Mouse (Mus musculus): ENCODE results near the gene Mvb12b.

Mvb12b gene

DNA sequence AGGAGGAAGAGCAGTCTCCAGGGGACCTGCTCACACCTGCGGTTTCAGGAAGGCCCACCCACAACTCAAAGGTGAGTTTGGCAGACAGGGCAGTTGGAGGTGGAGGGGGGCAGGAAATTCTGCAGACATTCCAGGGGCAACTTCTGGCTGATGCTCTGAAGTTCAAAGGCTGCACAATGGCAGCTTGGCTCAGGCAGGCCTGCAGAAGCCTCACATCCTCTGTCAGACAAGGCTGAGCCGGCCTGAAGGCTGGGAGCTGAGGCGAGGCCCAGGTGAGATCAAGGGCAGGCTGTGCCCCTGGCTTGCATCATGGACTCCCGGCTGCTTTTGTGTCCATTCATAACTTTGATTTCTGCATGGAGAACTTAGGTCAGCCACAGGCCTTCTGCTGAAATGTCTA is 41.1 kb downstream of the Mvb12b start:
- DNase-seq (ENCODE audit: low spot score) = no peak

DNA sequence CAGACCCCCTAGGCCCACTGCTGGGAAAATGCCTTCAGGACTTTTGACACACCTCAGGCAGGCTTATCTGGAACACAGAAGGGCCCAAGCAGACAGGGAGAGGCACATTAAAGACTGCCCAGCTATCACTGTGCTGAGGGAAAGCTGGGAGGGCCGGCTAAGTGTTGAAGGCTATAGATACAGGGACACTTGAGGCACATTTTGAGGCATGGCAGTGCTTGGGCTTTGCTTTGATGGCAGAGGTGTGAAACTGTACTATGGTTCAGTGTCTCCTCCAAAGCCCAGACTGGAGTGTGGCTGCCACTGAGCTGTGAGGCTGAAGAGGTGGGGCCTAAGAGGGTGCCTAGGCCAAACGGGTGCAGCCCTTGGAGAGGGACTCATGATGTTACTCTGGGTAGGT is 44.1 kb downstream of the Mvb12b start:
- DNase-seq (ENCODE audit: low spot score) = no peak

GRCm38 (mm10) chr2:33842983-33843577 is 44.7 kb downstream of the Mvb12b start:
- no peak for DNase-seq (ENCODE audit: low spot score)

DNA sequence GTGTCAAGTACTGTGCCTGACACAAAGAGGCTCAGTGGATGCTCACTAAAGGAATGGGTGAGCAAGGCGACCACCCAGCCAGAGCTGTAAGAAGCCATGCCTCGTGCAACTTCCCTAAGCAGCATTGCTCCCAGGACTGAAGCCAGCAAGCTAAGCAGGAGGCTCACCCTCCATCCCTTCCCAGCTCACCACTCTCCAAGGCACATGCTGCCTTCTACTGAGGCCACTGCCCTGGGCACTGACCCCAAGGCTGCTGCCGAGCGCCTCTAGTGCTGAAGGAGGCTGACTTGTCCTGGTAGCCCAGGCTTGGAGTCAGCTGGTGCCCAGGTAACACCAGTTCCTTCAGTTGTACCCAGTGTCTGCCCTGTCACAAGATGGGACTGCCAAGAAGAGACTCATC is 45.8 kb downstream of the Mvb12b start:
- no peak for DNase-seq (ENCODE audit: low spot score)

DNA sequence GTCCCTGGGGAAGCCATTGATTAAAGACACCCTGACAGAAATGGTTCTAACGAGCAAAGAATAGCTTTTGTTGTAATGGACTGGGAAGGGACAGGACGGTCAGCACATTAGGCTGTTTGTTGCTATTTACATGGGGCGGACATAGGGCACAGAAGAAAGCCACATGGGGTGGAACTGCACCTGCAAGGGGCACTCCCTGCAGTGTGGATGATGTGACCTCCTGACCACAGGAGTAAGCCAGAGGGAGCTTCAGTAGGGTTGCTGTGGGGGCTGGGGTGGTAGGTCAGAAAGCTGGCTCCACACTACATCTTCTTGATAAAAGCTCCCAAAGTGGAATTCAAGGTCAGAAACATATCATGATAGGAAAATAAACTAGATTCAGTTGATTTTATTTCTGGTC is 47.3 kb downstream of the Mvb12b start:
- DNase-seq (ENCODE audit: low spot score) = no peak

GRCm38 (mm10) chr2:33839252-33839651 is 48.5 kb downstream of the Mvb12b start:
- no peak for DNase-seq (ENCODE audit: low spot score)

GRCm38 (mm10) chr2:33837297-33837696 is 50.4 kb downstream of the Mvb12b start:
- no peak for DNase-seq (ENCODE audit: low spot score)

GRCm38 (mm10) chr2:33836660-33837213 is 51.0 kb downstream of the Mvb12b start:
- no peak for DNase-seq (ENCODE audit: low spot score)

DNA sequence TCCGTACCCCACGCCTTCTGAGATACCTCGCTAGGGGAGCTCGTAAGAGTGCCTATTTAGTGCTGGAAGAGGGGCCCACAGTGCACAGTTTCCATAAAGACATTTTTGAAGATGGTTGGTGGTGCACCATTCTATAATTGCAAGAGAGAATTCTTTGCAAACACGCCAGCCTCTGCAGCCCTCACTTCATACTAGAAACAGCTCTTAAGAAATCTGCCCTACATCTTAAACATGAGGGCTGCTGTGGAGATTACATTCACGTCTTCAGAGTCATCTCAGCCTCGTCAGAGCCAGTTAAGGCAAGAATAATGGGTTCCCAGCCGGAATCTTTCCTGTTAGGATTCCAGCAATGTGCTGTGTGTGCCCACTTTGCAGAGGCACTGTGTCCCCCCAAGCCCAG is 52.7 kb downstream of the Mvb12b start:
- no peak for DNase-seq (ENCODE audit: low spot score)

- no peak for DNase-seq (ENCODE audit: low spot score)
Measured at GRCm38 (mm10) chr2:33833902-33834301, 53.8 kb downstream of the Mvb12b start.

DNA sequence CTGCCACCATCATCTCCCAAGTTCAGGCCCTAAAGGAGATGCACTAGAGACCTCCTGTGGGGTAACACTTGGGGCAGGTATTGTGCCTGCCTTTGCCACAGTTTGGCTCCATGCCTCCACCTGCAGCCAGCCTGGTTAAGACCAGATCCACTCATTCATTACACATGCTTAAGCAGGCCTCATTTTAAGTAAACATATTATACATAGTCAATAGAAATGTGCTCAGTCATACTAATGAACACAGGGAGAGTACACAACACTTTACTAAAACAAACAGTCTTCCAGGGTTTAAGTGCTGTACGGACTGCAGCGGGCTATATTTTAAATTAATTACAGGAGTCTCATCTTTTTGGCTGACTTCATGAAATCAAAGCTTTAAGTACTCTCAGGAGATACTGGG is 57.9 kb downstream of the Mvb12b start:
- DNase-seq (ENCODE audit: low spot score) = no peak

- DNase-seq (ENCODE audit: low spot score) = no peak
Measured at GRCm38 (mm10) chr2:33826777-33827176, 61.0 kb downstream of the Mvb12b start.

DNA sequence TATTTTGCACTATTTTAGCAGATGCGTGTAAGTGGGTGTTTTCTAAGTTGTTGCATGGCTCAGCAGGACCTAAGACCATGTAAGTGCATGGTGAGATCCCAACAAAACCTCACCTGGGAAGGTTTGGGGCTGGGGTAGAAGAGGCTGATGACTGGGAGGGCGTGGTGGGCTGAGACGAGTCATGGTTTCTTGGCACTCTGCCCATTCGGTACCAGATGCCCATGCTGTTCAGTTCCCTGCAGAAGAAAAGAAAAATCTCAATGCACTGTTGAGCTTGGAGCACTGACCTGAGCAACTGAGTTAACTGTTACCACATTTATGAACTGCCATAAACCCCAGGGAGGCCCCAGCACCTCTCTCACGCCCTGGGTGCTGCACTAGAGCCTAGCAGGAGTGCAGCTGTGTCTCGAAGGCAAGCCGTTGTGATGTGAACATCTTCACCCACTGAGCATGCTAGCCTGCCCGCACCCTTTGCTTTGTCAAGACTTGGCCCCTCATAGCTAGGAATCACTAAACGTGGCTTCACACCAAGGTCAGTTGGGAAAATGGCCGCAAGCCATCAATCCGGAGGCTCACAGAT is 62.7 kb downstream of the Mvb12b start:
- DNase-seq (ENCODE audit: low spot score) = no peak

GRCm38 (mm10) chr2:33821677-33822607 is 65.8 kb downstream of the Mvb12b start:
- DNase-seq (ENCODE audit: low spot score) = peak; percentile 63

GRCm38 (mm10) chr2:33820450-33820849 is 67.3 kb downstream of the Mvb12b start:
- no peak for DNase-seq (ENCODE audit: low spot score)

GRCm38 (mm10) chr2:33820037-33820436 is 67.7 kb downstream of the Mvb12b start:
- no peak for DNase-seq (ENCODE audit: low spot score)

- DNase-seq (ENCODE audit: low spot score) = no peak
Measured at GRCm38 (mm10) chr2:33818385-33818784, 69.4 kb downstream of the Mvb12b start.

GRCm38 (mm10) chr2:33817663-33818346 is 69.9 kb downstream of the Mvb12b start:
- DNase-seq (ENCODE audit: low spot score) = no peak

DNA sequence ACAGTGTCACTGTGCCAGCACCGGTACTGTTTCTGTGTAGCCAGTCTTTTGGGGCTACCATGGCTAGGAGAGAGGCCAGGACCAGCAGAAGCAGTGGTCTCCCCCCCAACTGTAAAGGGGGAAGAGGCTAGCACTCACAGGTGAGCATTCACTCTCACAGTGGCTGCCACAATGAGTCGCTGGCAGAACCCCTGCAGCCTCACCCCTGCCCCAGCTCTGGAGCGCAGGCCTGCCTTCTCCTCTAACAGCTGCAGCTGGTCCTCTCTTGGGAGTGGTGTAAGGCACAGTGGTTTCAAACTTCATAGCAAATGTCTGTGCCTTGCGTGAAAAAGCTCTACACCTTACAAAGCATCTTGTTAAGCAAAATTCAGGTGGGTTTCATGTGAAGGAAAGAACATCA is 70.7 kb downstream of the Mvb12b start:
- no peak for DNase-seq (ENCODE audit: low spot score)

DNA sequence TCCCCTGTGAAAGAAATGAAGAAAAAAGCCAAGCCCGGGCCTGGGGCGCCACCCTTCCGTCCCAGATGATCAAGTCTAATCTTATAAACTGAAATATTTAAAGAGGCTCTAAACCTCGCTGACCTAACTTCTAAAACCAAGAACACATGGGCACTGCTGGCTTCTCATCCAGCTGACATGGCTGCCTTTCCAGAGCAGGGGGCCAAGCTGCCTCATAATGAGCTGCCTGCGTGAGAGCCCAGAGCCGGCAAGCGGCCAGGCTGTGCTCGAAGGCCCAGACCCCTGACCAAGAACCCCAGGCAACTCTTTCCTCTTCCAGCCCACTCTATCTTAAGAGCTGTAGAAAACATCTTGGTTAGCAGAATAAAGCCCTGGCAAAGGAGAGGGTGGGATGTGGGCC is 73.2 kb downstream of the Mvb12b start:
- DNase-seq (ENCODE audit: low spot score) = no peak

- no peak for DNase-seq (ENCODE audit: low spot score)
Measured at GRCm38 (mm10) chr2:33813501-33814240, 74.1 kb downstream of the Mvb12b start.

DNA sequence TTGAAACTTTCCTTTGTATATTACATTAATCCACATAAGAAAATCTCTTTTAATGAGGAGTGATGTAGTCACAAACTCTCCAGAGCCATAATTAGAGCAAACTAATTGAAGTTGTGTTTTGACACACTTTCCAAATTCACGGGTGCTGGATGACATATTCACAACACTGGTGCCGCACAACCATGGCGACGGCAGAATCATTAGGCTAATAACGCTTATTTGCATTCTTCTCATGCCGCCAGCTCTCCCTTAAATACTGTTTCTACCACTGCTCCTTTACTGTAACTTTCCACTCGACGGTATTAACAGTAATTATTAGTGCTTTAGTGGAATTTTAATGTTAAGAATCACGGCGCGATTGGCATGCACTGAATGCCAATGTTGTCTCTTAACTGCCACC is 74.8 kb downstream of the Mvb12b start:
- DNase-seq (ENCODE audit: low spot score) = no peak

All from left cerebral cortex, adult 11 months (tissue).